Mouse (Mus musculus) thymus, postnatal 4 days (tissue): ENCODE measurements around the gene Dbil5.

Experiments used
- DNase-seq: peaks from one replicate; pipeline ENCODE4 v3.0.0; 2021

The Dbil5 gene

GRCm38 (mm10) chr11:76239750-76240149, 22.3 kb downstream of the Dbil5 start:
- DNase-seq: no peak

GRCm38 (mm10) chr11:76242901-76243810, 25.7 kb downstream of the Dbil5 start, which contains the start of the genes Mrm3 and Glod4:
Gene Mrm3 (plus strand): TSS chr11:76243715.
Gene Glod4 (minus strand): TSS chr11:76243725.
- peak; percentile 94 for DNase-seq

- DNase-seq: no peak
Measured at GRCm38 (mm10) chr11:76243811-76244546, 26.6 kb downstream of the Dbil5 start.

- DNase-seq: no peak
Measured at GRCm38 (mm10) chr11:76246439-76246838, 29.0 kb downstream of the Dbil5 start.

- no peak for DNase-seq
Measured at GRCm38 (mm10) chr11:76247239-76247638, 29.8 kb downstream of the Dbil5 start.

- DNase-seq: no peak
Measured at GRCm38 (mm10) chr11:76252036-76252435, 34.6 kb downstream of the Dbil5 start.

- DNase-seq: peak; percentile 90
Measured at GRCm38 (mm10) chr11:76253145-76253917, 35.9 kb downstream of the Dbil5 start.

GRCm38 (mm10) chr11:76253918-76254264, 36.5 kb downstream of the Dbil5 start:
- no peak for DNase-seq

- DNase-seq: no peak
Measured at GRCm38 (mm10) chr11:76255431-76256001, 38.1 kb downstream of the Dbil5 start.

GRCm38 (mm10) chr11:76256129-76256528, 38.7 kb downstream of the Dbil5 start:
- no peak for DNase-seq

- no peak for DNase-seq
Measured at GRCm38 (mm10) chr11:76257386-76257785, 40.0 kb downstream of the Dbil5 start.

GRCm38 (mm10) chr11:76258511-76258910, 41.1 kb downstream of the Dbil5 start:
- no peak for DNase-seq

- DNase-seq: no peak
Measured at GRCm38 (mm10) chr11:76260208-76261050, 43.0 kb downstream of the Dbil5 start.

GRCm38 (mm10) chr11:76261224-76261623, 43.8 kb downstream of the Dbil5 start:
- no peak for DNase-seq

- DNase-seq: no peak
Measured at GRCm38 (mm10) chr11:76262611-76263351, 45.4 kb downstream of the Dbil5 start.

GRCm38 (mm10) chr11:76267550-76267949, 50.1 kb downstream of the Dbil5 start:
- no peak for DNase-seq

GRCm38 (mm10) chr11:76268001-76268459, 50.6 kb downstream of the Dbil5 start:
- no peak for DNase-seq
